Mouse (Mus musculus): ENCODE data around the gene Tada2b. TPM values are rescaled to one million over a fixed set of nuclear protein-coding genes. Genes with fewer than 3 reads are reported as not detected.

The Tada2b gene
- polyA plus RNA-seq, 2 experiments: 3.7 to 11.0 TPM

DNA sequence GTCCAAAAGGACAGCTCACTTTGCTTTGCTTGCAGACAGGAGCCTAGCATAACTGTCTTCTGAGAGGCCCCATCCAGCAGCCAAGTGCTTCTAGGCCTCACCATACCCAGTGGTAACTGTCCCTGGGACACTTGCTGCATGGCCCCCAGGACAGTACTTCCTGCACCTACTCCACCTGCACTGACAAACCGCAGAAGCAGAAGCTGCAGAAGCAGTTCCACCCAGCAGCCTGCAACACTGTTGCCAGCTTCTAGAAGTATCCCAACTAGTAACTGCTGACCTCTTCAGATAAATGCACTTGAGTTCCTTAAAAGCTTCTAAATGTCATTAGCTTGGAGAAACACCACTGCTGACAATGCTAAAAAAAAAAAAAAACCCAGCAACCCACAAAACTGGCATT is 31.0 kb upstream of the Tada2b start:
- no peak for TF ChIP-seq POLR2A (IDR thresholded peaks at IDR 0.05; ENCODE audit: borderline replicate concordance, extremely low read depth, insufficient read depth, insufficient read length)
- no peak for DNase-seq (ENCODE audit: low spot score)
- Histone ChIP-seq H3K27me3 (ENCODE audit: control insufficient read depth, insufficient read depth, low read length) (no peaks in the 10 kb centered on the region), H3K9me3 (ENCODE audit: control insufficient read depth, low read length) (no peaks in the 10 kb centered on the region), H3K4me1 (ENCODE audit: control insufficient read depth, insufficient read depth, low read length) (no peaks in the 10 kb centered on the region), H3K36me3 (ENCODE audit: control insufficient read depth, insufficient read depth, low read length) (peaks cover 88% of the 10 kb centered on the region), H3K27ac (replicated peaks; ENCODE audit: low read depth, low read length) (no peak overlapping the region), H3K4me2 (replicated peaks; ENCODE audit: low read depth, low read length, severe bottlenecking) (no peak overlapping the region), H3K9ac (ENCODE audit: low read depth, low read length, severe bottlenecking) (no peak overlapping the region), H3K4me3 (replicated peaks; ENCODE audit: low read length) (no peak overlapping the region)
- ATAC-seq (ENCODE audit: low FRiP score, low read depth): no peak
- whole genome bisulfite sequencing: 88% methylated on average over 1 of the region's 1 CpGs

DNA sequence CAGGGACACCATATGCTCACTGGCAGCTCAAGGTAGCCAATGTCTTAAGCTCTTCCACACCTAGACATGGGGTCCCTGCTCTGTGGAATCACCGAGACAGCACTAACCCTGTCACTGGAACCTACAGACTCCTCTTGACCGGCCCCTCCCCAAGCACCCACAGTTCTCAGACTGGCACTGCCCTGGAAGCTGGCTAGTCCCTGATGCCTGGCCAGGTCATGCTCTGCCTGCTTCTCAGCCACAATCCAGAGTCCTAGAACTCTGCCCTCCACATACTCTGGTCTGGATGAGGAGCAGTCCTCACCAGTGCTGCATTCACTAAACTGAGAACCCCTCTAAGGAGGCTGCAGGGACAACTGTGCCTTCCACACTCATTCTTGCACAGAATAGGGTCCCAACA is 26.9 kb upstream of the Tada2b start:
- Histone ChIP-seq H3K27me3 (ENCODE audit: control insufficient read depth, insufficient read depth, low read length) (no peaks in the 10 kb centered on the region), H3K4me1 (ENCODE audit: control insufficient read depth, insufficient read depth, low read length) (no peaks in the 10 kb centered on the region), H3K4me3 (replicated peaks; ENCODE audit: low read length) (no peak overlapping the region), H3K9me3 (ENCODE audit: control insufficient read depth, low read length) (no peaks in the 10 kb centered on the region), H3K27ac (replicated peaks; ENCODE audit: low read depth, low read length) (no peak overlapping the region), H3K9ac (ENCODE audit: low read depth, low read length, severe bottlenecking) (no peak overlapping the region), H3K4me2 (replicated peaks; ENCODE audit: low read depth, low read length, severe bottlenecking) (no peak overlapping the region), H3K36me3 (ENCODE audit: control insufficient read depth, insufficient read depth, low read length) (peaks cover 80% of the 10 kb centered on the region)
- TF ChIP-seq POLR2A (IDR thresholded peaks at IDR 0.05; ENCODE audit: borderline replicate concordance, extremely low read depth, insufficient read depth, insufficient read length): no peak
- ATAC-seq (ENCODE audit: low FRiP score, low read depth) (no peak), DNase-seq (ENCODE audit: low spot score) (no peak)
- WGBS: 90% methylated on average over 2 of the region's 2 CpGs

DNA sequence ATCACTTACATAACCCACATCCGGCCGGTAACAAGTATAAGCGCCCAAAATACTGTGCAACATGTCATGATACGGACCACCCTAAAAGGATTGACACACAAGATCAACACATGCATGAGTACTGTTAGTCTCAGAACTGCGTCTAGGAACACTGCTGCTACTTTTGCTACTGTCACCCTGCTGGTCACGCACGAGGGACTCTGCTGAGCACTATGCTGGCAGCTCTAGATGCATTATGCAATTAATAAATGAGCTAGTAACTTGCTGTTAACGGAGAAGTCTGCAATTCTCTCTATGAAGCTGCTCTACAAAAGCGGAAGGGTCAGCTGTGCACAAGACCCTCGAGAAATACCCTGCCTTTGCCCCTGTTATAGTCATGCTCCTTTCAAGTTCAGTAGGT is 24.3 kb upstream of the Tada2b start:
- H3K4me1 ChIP-seq (ENCODE audit: control insufficient read depth, insufficient read depth, low read length): no peaks in the 10 kb centered on the region
- no peak overlapping the region for H3K4me2 ChIP-seq (replicated peaks; ENCODE audit: low read depth, low read length, severe bottlenecking)
- peaks cover 86% of the 10 kb centered on the region for H3K36me3 ChIP-seq (ENCODE audit: control insufficient read depth, insufficient read depth, low read length)
- no peak overlapping the region for H3K27ac ChIP-seq (replicated peaks; ENCODE audit: low read depth, low read length)
- H3K4me3 ChIP-seq (replicated peaks; ENCODE audit: low read length): no peak overlapping the region
- WGBS: 91% methylated on average over 10 of the region's 10 CpGs
- ATAC-seq (ENCODE audit: low FRiP score, low read depth): no peak
- DNase-seq (ENCODE audit: low spot score): no peak
- no peaks in the 10 kb centered on the region for H3K9me3 ChIP-seq (ENCODE audit: control insufficient read depth, low read length)
- H3K9ac ChIP-seq (ENCODE audit: low read depth, low read length, severe bottlenecking): no peak overlapping the region
- H3K27me3 ChIP-seq (ENCODE audit: control insufficient read depth, insufficient read depth, low read length): no peaks in the 10 kb centered on the region
- no peak for TF ChIP-seq POLR2A (IDR thresholded peaks at IDR 0.05; ENCODE audit: borderline replicate concordance, extremely low read depth, insufficient read depth, insufficient read length)

DNA sequence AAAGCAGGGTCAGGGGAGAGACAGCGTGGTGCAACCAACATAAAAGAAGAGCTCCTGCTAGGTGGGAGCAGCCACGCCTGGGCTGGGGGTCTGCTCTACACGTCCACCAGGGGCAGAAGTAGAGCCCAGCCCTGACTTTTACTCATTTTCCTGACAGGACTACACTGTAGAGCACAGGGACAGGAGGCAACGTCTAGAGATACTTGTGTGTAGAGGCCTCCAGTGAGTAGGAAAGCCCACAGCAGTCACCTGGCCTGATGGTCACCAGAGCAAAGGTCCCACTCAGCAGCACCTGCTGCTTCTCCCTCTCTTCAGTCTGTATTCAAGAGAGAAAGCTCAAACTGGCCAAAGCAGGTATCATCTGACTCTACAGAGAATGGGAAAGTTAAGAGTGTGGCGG is 21.6 kb upstream of the Tada2b start:
- no peak overlapping the region for H3K9ac ChIP-seq (ENCODE audit: low read depth, low read length, severe bottlenecking)

DNA sequence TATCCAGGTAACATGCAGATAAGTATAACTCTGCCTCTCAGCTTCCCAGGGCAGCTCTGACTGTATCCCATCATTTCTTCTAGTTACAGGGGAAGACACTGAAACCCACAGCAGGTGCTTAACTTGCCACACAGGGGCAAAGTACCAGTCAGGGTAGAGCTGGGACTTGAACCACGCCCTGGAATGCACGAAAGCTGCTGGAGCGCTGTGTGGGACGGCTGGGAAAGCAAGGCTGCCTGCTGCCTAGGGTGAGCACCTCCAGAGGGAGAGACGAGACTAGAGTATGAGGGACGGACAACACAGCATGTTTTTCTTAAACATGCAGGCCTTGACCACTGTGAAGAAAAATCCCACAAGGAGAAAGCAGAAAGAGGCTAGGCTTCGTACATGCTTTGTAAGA is 21.1 kb upstream of the Tada2b start:
- no peak overlapping the region for H3K4me2 ChIP-seq (replicated peaks; ENCODE audit: low read depth, low read length, severe bottlenecking)
- no peaks in the 10 kb centered on the region for H3K27me3 ChIP-seq (ENCODE audit: control insufficient read depth, insufficient read depth, low read length)
- H3K9me3 ChIP-seq (ENCODE audit: control insufficient read depth, low read length): no peaks in the 10 kb centered on the region
- no peaks in the 10 kb centered on the region for H3K4me1 ChIP-seq (ENCODE audit: control insufficient read depth, insufficient read depth, low read length)
- no peak for ATAC-seq (ENCODE audit: low FRiP score, low read depth)
- H3K9ac ChIP-seq (ENCODE audit: low read depth, low read length, severe bottlenecking): no peak overlapping the region
- 89% methylated on average over 7 of the region's 7 CpGs for WGBS
- no peak overlapping the region for H3K27ac ChIP-seq (replicated peaks; ENCODE audit: low read depth, low read length)
- no peak for TF ChIP-seq POLR2A (IDR thresholded peaks at IDR 0.05; ENCODE audit: borderline replicate concordance, extremely low read depth, insufficient read depth, insufficient read length)
- H3K36me3 ChIP-seq (ENCODE audit: control insufficient read depth, insufficient read depth, low read length): peaks cover 86% of the 10 kb centered on the region
- DNase-seq (ENCODE audit: low spot score): no peak
- H3K4me3 ChIP-seq (replicated peaks; ENCODE audit: low read length): no peak overlapping the region

More for the DNA sequence above, 21.6 kb upstream of the Tada2b start:
- Histone ChIP-seq H3K9me3 (ENCODE audit: control insufficient read depth, low read length) (no peaks in the 10 kb centered on the region), H3K4me1 (ENCODE audit: control insufficient read depth, insufficient read depth, low read length) (no peaks in the 10 kb centered on the region), H3K27ac (replicated peaks; ENCODE audit: low read depth, low read length) (no peak overlapping the region), H3K27me3 (ENCODE audit: control insufficient read depth, insufficient read depth, low read length) (no peaks in the 10 kb centered on the region), H3K36me3 (ENCODE audit: control insufficient read depth, insufficient read depth, low read length) (peaks cover 86% of the 10 kb centered on the region), H3K4me3 (replicated peaks; ENCODE audit: low read length) (no peak overlapping the region), H3K4me2 (replicated peaks; ENCODE audit: low read depth, low read length, severe bottlenecking) (no peak overlapping the region)
- ATAC-seq (ENCODE audit: low FRiP score, low read depth) (no peak), DNase-seq (ENCODE audit: low spot score) (no peak)
- 77% methylated on average over 5 of the region's 5 CpGs for WGBS
- TF ChIP-seq POLR2A (IDR thresholded peaks at IDR 0.05; ENCODE audit: borderline replicate concordance, extremely low read depth, insufficient read depth, insufficient read length): no peak

DNA sequence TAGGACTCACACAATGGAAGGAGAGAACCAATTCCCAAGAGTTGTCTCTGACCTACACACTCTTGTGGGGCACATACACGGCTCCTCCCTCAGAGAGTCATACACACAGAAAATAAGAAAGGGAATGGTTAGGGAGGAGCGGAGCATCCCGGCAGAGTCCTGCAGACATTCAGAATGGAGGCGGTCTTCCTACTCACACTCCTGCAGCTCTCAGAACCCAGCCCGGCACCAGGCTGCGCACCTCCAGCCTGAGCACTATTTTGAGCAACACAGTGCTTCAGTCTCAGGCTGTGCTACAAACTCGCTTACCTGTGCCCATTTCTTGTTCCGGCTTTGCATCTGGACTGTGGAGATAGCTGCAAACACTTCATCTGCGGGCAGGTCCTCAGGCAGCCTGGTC is 10.6 kb upstream of the Tada2b start:
- no peak overlapping the region for H3K4me3 ChIP-seq (replicated peaks; ENCODE audit: low read length)
- TF ChIP-seq POLR2A (IDR thresholded peaks at IDR 0.05; ENCODE audit: borderline replicate concordance, extremely low read depth, insufficient read depth, insufficient read length): no peak

More for the DNA sequence above, 10.6 kb upstream of the Tada2b start:
- Histone ChIP-seq H3K9ac (ENCODE audit: low read depth, low read length, severe bottlenecking) (no peak overlapping the region), H3K9me3 (ENCODE audit: control insufficient read depth, low read length) (no peaks in the 10 kb centered on the region), H3K4me1 (ENCODE audit: control insufficient read depth, insufficient read depth, low read length) (no peaks in the 10 kb centered on the region), H3K36me3 (ENCODE audit: control insufficient read depth, insufficient read depth, low read length) (peaks cover 61% of the 10 kb centered on the region), H3K27ac (replicated peaks; ENCODE audit: low read depth, low read length) (no peak overlapping the region), H3K4me2 (replicated peaks; ENCODE audit: low read depth, low read length, severe bottlenecking) (no peak overlapping the region), H3K27me3 (ENCODE audit: control insufficient read depth, insufficient read depth, low read length) (no peaks in the 10 kb centered on the region)
- DNase-seq (ENCODE audit: low spot score): no peak
- ATAC-seq (ENCODE audit: low FRiP score, low read depth): no peak
- WGBS: 97% methylated on average over 9 of the region's 9 CpGs

Data from limb, embryonic 14.5 days (tissue).